Mouse (Mus musculus) CD4-positive, CD25-positive, alpha-beta regulatory T cell, adult 4 months (primary cell): Measurements from ENCODE around the gene Slc27a4. TPM values are rescaled to one million over a fixed set of nuclear protein-coding genes. Genes with fewer than 3 reads are reported as not detected.

Experiments used
- ATAC-seq: one replicate; pipeline ENCODE4 v1.8.0; 2017
- polyA plus RNA-seq, 2 experiments: library from polyadenylated mRNA; unstranded; fragments of 100-300 nt; shearing (Covaris generic); gene quantifications; one replicate each; pipeline ENCODE4 v1.2.1; 2017

The Slc27a4 gene
- polyA plus RNA-seq, 2 experiments from 2014 or later = 1.1 to 1.8 TPM

DNA sequence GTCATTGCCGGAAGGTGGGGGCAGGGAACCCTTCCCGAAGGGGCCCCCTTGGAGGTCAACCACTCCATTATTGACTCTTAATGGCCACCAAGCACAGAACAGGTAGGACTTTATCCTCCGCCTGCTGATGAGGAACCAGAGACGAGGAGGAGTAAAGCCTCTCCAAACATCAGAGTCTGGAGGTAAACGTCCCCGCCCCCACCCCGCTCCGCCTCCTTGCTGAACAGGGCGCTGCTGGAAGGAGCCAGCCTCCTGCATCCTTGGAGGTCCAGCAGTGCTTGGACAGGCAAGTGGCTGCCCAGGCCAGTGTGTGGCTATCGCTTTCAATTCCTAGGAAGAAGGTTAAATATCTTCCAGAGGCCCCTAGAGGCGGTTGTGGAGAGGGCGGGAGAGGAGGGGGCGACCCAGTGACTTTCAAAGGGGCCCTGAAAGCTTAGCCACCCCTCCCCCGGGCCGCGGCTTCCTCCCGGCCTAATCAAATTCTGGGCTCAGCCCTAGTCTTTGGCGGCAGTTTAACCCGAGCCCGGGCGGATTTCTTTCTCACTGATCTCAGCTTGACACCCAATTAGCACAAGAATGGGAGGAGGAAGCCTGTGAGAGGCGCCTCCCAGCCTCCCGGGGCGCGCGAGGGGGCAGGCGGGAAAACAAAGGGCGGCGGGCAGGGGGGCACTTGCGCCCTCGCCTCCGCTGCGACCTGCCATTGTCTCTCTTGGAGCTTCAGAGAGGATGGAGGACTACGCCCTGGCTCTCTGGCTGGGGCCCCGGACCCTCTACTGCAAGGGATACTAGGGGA lies 17.8 kb downstream of the Slc27a4 start, which contains the start of gene Urm1:
Urm1 (plus strand) TSS at position 51 of the 793 bp plus-strand sequence.
- peak; percentile 60 for ATAC-seq

DNA sequence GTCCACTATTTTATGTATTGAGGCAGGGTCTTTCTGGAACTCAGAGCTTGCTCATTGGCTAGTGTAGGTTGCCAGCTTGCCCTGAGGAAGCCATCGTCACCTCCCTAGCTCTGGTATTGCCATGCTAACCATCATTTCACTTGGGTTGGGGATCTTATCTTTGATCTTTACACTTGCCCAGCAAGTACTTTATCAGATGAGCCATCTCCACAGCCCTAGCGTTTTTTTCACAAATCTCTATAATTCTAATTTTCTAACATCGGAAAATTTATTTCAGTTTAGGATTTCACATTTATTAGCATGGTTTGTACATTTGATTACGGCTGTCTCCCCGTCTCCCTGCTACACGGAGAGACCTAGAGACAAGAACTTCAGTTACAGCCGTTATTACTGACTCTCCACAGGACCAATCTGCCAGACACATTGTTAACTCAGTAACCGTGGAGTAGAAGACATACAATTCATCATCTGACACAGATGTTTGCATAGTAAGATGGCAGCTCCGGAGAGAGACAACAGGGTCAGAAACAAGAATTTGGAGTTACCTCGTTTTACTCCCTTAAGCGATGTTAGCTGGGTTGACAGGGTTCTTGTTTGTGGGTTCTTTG lies 24.0 kb downstream of the Slc27a4 start:
- ATAC-seq = no peak

DNA sequence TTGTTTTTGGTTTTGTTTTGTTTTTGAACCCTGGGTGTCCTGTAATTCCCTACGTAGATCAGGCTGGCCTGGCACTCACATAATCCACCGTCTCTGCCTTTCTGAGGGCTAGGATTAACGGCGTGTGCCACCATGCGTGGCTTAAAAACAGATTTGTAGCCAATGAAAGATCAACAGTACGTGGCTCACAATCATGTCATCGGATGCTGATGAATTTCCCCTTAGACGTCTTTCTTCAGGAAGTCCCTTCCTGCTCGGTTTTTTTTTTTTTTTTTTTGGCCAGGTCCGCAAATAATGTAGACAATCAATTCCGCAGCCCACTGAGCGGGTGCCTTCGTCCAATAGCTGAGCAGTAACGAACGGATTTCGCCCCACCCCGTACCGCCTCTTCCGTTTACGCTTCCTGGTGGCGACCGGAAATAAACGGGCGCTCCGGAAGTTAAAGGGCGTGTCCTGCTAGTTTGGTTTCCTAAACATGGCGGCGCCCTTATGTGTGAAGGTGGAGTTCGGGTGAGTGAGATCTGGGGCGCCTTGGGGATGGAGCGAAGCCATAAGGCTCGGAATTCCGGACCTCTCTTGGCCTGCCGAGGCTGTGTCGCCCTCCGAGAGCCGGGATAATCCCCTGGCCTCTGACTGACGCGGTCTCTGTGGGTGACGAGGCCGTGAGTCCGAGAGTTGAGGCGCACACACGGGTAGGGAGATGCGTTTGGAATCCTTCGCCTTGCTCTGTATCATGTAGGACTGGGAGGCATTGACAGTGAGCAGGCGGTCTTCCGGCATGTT lies 24.7 kb downstream of the Slc27a4 start:
- ATAC-seq = peak; percentile 98

GRCm38 (mm10) chr2:29827709-29828024 lies 25.2 kb downstream of the Slc27a4 start:
- no peak for ATAC-seq

- no peak for ATAC-seq
Measured at GRCm38 (mm10) chr2:29831106-29831505, 28.7 kb downstream of the Slc27a4 start.

GRCm38 (mm10) chr2:29833796-29834195 lies 31.4 kb downstream of the Slc27a4 start:
- no peak for ATAC-seq

GRCm38 (mm10) chr2:29835391-29835899 lies 33.0 kb downstream of the Slc27a4 start:
- ATAC-seq = no peak

GRCm38 (mm10) chr2:29839460-29839859 lies 37.0 kb downstream of the Slc27a4 start:
- no peak for ATAC-seq

DNA sequence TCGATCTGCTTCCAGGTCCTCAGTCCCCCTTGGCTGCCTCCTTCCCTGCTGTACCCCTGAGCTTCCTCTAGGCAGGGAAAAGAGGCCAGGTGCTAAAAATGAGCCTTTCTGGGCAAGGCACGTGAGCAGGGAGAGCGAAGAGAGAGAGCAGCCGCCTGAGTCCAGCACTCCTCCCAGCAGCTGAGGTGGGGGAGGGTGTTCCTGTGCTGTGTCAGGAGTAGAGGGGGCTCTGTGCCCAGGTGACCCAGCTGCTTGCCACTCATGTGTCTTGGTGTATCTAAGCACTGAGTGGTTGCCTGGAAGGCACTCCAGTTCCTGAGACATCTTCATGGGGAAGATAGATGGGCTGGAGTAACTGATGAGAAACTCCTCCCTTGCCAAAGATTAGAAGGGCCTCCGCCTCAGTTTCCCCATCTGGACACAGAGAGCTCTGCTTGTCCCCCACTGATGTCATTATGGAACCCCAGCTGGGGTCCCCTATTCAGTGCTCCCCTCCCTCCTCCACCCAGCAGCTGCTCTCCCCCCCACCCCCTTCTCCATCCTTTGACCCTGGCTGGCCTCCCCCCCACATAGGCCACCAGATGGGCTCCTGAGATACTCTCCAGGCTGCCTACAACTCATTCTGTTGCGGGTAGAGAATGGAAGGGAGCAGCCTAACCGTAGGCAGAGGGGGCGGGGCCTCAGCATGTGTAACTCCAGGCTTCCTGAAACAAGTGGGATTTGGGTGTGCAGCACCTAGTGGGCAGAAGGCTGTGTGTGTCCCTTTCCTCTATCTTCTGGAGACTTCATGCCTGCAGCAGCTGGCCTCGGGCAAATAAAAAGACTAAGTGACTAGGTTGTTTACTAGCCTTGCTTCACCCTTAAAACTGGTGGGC lies 41.0 kb downstream of the Slc27a4 start:
- ATAC-seq = no peak

DNA sequence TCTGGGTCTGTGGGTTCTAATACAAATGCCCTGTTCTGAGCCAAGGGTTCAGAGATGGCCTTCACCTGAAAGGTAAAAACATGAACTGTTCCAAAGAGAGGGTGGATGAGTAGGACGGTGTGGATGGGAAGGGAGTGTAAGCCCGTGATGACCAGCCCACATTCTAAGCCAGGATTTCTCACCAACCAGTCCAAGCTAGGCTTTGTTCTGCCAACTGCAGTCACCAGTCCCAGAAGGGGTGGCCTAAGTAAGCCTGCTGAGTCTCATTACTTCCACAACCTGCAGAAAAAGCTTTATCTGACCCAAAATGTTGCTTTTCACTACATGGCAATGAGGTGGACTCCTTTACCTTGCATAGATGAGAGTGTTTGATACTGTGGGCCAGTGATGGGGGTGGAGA lies 41.7 kb downstream of the Slc27a4 start:
- ATAC-seq = no peak

DNA sequence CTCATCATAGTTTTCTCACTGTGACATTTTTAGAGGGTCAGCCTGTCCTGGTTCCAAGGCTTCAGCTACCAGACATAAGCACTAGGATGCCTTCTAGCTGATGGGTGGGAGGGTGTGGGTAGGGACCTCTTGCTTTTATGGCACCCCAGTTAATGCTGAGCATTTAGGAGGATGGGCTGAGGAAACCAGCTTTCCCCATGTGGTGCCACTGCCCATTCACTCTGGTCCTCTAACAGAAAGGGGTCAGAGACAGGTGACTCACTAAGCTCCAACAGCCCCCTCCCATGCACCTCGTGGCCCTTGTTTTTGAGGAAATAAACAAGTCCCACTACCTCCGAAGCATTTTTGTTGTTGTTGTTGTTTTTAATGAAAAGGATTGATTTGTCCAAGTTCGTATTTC lies 42.2 kb downstream of the Slc27a4 start:
- ATAC-seq = no peak

- ATAC-seq = no peak
Measured at GRCm38 (mm10) chr2:29845636-29846035, 43.2 kb downstream of the Slc27a4 start.

DNA sequence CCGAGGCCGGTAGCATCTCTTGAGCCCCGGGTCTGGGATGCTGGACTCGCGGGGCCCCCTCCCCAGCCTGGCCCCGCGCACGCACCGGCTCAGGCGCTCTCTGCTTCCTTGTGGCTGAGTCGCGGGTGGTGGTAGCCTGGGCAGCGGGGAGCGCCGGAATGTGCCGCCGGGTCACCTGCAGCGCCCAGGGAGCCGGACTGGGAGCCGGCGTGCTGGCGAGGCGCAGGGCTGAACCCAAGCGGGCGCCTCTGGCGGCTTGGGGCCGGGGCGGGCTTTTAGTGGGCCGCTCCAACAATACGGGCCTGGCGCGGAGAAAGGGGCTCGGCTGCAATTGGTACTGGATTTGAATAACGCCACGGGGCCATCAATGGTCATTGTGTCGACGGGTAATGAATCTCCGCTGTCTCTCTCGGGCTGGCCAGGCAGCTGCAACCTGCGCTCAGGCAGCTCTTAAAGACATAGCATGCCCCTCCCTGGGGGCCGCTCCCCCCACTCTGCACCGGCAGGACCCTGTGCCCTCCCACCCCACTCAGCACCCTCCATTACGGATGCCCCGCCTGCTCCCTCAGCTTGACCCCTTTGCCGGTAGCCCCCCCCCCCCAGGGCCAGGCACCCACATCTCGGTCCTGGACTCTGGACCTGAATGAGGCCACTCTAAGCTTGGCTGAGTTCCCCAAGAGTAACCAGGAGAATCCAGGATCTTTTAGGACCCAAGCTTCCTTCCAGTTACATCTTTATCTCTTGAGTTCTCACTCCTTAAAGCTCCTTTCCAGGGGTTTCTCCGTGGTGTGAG lies 43.8 kb downstream of the Slc27a4 start:
- ATAC-seq = no peak

DNA sequence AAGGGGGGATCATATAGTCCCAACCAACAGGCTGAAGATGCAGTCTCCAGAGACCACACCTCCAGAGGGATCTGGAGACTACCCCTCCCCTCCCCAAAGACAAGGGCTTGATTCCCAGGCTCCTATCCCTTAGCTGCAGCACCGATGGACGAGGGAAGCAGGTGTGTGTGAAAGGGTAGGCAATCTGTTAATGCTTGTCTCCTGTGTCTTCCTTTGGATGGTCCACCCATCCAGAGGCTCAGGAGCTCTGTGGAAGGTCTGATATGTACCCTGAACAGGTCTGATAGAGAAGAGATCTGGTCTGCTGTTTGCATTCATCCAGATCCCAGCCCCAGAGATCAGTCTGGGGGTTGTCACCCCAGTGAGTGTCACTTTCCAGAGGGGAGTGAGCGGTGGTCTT lies 44.5 kb downstream of the Slc27a4 start:
- ATAC-seq = no peak

- no peak for ATAC-seq
Measured at GRCm38 (mm10) chr2:29849041-29849440, 46.6 kb downstream of the Slc27a4 start.

DNA sequence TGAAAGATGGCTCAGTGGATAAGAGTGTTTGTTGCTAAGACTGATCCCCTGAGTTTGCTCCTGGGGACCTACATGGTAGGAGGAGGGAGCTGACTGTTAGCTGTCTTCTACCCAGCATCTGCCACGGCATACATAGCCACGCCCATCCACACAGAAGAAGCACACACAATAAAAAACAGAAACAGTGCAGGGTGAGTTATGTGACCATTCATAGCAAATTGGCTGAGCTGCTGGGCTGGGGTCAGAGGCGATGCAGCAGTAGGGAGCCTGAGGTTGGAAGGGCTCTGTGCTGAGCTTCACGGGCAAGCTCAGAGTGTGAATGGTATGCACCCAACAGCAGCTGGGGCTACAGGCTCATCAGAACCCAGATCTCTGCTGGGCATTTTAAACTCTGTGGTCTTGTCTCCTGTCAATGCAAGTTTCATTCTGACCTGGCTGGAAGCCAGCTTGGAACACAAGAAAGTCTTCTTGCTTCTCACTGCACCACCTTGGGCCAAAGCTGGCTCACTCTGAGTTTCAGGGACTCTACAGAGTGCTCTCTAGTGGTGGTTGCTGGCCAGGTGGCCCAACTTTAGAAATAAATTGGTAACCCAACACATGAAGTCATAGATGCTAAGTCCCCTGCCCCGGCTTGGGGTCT lies 47.5 kb downstream of the Slc27a4 start:
- ATAC-seq = no peak

GRCm38 (mm10) chr2:29852957-29853485 lies 50.6 kb downstream of the Slc27a4 start:
- no peak for ATAC-seq

DNA sequence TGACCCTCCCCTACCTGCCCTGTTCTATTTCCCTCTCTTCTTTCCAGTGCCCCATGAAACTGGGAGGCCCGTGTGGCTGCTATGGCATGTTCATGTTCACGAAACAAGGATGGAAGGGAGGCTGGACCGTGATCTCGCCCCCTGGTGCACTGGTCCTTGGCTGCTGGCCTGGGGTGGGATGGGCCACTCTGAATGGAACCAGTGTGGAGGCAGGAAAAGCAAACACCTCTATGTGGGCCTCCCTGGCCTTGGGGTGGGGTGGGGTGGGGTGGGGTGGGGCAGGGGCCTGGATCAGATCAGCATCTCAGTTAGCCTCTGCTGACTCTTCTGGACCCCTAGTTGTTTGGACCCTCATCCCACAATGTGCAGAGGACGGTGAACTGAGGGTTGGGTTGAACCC lies 51.3 kb downstream of the Slc27a4 start:
- no peak for ATAC-seq

- ATAC-seq = no peak
Measured at GRCm38 (mm10) chr2:29855585-29856210, 53.3 kb downstream of the Slc27a4 start.
